Mouse (Mus musculus): ENCODE data around the gene Mep1a.

Gene Mep1a

DNA sequence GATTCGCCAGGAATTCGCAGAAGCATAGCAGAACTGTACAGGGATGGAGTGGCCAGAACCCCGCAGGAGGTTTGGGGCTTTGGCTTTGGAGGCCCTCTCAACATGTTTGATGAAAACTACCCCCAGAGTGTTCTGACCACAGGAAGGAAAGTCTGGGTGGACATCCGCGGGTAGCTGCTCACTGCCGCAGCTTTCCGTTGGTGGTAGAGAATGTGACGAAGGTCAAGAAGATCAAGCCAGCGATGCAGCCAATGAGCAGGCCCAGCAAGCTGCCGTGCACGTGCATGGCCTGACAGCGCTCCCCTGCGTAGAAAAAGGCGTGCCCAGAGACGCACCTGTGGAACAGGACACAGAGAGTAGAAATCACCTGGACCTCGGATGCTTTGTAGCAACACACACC, 27.8 kb downstream of the Mep1a start:
- no peak for DNase-seq

DNA sequence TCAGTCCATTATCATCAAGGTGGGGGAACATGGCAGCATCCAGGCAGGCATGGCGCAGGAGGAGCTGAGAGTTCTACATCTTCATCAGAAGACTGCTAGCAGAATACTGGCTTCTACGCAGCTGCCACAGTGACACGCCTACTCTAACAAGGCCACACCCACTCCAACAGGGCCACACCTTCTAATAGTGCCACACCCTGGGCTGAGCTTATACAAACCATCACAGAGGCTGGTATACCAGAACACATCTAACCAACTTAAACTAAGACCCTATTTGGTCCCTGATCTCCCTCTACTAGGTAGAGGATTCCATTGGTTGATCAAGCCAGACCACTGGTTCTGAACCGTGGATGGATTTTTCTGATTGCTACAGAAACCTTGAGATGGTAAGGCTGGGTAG, 30.1 kb downstream of the Mep1a start:
- DNase-seq, result no peak

DNA sequence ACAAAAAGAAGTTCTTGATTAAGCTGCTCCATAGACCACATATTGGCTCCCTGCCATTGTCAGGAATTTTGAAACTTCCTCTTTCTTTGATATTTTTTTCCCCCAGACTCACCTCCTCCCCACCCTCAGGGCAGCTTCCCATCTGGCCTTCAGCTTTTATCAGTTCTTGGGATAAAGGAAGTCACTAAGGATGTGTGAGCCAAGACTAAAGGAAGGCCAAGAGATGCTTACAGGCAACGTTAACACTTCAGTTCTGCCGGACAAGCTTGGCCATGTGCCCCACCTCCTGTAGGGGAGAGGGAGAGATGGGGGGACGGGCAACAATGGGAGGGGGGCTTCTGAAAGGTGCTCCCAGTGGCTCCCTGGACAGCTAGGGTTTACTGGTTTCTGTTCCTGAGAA, 32.6 kb downstream of the Mep1a start:
- DNase-seq, result no peak

DNA sequence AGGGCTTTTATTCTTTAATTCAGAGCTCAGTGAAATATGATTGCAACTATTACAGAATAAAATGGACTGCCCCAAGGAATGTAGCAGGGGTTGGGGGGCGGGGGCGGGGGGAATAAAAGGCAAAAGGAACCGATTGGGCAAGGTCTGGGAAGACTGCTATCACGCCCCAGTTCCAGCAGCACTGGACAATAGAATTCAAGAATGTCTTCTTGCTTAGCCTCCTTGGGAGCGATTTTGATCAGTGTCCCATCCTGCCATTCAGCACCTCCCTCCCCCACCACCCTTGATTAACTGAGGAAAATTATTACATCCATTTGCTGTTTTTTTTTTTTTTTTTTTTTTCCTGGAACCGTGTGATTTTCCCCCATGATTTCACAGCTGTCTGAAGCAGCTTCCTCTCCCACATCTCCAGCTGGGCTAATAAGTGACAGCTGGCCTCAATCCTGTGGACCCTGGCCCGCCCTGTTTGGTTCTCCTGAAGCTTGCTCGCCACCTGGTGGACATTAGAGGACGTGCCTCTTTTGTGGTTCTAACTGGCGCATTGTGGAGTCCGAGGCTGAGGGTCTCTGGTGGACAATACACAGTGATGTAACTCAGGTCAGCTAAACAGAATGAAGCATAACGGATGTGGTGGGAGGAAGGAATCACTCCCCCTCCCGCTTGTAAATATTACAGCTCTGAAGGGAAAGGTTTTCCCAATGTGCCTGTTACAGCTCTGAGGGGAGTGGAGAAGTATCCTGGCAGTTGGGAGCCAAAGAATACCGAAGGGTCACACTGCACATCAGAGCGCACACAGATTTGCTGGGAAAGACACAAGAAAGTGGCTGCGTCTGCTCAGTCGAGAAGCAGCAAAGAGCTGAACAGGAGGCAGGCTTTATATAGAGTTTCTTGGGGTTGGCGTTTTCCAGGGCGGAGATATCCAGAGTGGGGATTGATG, 42.1 kb downstream of the Mep1a start:
- DNase-seq, result peak; percentile 15

DNA sequence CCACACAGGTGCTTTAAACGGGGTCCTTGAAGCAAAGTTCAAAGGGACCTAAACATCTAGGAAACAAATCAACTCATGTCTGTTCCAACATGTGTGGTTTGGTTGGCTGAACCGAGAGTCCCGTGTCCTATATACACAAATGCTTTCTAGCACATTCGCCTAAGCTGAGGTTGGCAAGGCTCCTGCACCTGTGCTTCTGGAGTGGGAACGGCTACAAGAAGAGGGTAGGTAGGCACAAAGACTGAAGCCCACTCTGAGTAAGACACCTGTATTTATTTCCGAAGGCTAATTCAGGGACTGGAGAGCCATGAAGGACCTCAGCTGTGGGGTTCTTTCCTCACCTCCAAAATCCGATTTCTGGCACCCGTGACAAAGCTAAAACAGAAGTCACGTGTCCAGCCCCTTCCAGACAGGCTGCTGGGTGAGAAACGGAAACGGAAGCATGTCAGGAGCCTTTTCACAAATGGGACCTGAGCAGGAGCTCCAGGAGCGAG, 42.8 kb downstream of the Mep1a start:
- no peak for DNase-seq

DNA sequence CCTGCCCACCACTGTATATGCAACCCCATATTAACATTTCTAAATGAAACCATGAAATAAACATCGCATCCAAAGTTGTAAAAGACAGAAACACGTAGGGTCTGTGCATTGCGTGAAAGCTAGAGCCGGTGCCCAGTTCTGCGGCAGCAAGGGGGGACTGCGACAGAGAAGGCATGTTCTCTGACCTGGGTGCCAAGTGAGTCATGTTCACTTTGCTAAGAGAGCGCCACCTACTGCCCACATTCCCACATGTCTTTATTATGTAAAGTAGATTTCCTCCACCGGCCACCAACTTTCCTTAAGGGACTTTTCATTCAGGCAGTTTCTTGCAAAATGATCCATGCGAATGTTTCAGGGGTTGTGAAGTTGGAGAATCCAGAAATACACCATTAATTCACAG, 44.0 kb downstream of the Mep1a start:
- peak; percentile 32 for DNase-seq

DNA sequence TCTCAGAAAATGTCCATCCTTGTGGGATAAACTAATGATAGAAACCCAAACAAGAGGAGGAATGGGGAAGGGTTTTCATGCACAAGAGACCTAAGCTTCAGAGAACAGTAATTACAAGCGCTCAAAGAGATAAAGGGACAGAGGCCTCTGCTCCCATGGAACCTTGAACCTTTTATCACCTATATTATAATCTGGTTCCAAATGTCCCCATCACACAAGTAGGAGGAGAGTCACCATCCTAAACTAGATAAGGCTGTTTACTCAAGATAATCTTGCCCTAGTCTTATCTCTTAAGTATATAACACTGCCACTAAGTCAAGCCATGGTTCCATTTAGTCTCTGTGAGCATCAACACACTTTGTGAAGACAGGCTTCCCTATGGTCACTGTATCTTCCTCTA, 51.4 kb downstream of the Mep1a start:
- no peak for DNase-seq

DNA sequence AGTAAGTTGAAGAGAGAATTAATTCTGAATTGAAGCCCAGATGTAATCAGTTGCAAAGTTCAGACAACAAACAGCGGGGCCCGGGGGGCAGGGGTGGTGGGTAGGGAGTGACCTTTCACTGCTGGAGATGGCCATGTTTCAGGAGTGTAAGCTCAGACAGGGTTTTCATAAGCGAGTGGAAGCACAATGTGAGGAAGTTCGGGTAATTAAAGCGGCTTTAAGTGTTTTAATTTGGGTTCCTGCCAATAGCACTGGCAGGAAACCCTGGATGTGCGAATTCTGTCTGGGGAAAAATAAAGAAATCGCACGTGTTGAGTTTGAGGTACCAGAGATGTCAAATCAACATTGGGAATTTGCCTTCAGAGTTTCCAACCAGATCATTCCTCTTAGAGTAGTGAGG, 68.1 kb downstream of the Mep1a start:
- no peak for DNase-seq

DNA sequence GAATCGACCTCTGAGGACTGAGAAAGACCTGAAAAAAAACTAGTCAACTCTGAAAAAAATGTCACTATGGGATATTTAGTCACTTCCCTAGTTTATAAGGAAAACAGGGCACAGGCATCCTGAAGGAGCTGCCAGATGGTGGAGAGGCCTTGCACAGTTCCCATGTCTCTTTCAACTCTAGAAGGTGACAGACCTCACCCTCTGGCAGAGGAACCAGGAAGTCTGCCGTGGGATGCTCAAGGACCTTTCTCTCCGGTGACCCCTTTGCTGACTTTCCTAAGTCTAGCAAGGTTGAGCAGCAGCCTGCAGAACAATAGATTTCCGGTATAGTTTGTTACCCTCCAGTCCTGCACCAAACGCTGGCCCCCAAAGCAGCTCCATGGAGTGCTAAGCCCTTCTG, 70.9 kb downstream of the Mep1a start:
- DNase-seq, result no peak
